ENCODE assay signal across 21 mouse cellular contexts in the genomic region with DNA sequence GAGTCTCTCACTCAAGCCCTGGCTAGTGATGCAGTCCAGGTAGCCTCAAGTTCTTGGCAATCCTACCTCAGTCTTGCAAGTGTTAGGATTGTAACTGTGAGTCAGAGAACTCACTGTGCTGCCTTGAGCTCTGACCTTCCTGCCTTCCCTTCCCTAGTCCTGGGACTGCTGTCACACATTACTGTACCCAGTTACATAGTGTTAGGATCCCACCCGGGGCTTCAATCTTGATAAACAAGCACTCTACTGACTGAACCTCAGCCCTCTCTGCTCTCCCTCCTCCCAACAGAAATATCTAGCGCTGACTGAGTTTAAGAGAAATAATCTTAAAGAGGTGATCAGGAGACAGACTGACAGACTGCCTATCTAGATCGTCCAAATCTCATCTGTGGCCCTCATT.
A peak's percentile ranks its signal among the peaks of the same experiment; 100 is the strongest.
DNase-seq lines count a peak whose midpoint lies in the region; ATAC-seq lines count a peak whose summit lies in the region.
"Had no signal": no experiment of that assay in that cellular context is flagged by ENCODE, and none has a peak within 500 bp of the region (broad histone marks: within the 10 kb centered on the region; RNA-seq: fewer than 3 reads in every experiment).

No protein-coding gene starts in this region.

- DNase-seq in adrenal gland, adult (ENCODE audit: inconsistent age in 2 of 2, low spot score in 1 of 2) = peak; percentile 23 to 42
- no peak for DNase-seq in adrenal gland, adult 2 months
- DNase-seq in hindbrain, embryonic 11.5 days (ENCODE audit: low spot score) = no peak
- DNase-seq in gonadal fat pad, adult 2 months (ENCODE audit: low read depth) = peak; percentile 10
- DNase-seq in ovary, postnatal 14 days (ENCODE audit: low spot score) = no peak
- DNase-seq: adrenal gland, adult 8-10 months; cerebellum, adult 11-12 months; cerebellum, postnatal 10 days; heart, postnatal 10 days; kidney, adult 8-10 months; kidney, postnatal 10 days had no signal

- ATAC-seq in hindbrain, embryonic 12.5 days (ENCODE audit: low FRiP score) = no peak
- ATAC-seq in hindbrain, embryonic 11.5 days (ENCODE audit: low FRiP score) = no peak
- ATAC-seq in limb, embryonic 15.5 days (ENCODE audit: insufficient number of reproducible peaks, low FRiP score, low TSS enrichment, low read depth) = peak; percentile 37; the same call in 1 of the 2 replicates
- no peak for ATAC-seq in erythroblast, adult 5-6 weeks (replicated peaks; ENCODE audit: low FRiP score, poor library complexity, severe bottlenecking)
- ATAC-seq: midbrain, embryonic 16.5 days had no signal

- H3K9ac ChIP-seq in hindbrain, embryonic 12.5 days = no peak overlapping the region
- H3K9ac ChIP-seq in hindbrain, embryonic 11.5 days (ENCODE audit: low read depth, low read length) = no peak overlapping the region
- H3K9ac ChIP-seq in limb, embryonic 15.5 days = no peak overlapping the region
- H3K9ac ChIP-seq: heart, embryonic 12.5 days; hindbrain, embryonic 14.5 days; liver, embryonic 15.5 days; neural tube, embryonic 15.5 days had no signal

- no peaks in the 10 kb centered on the region for H3K36me3 ChIP-seq in hindbrain, embryonic 12.5 days
- H3K36me3 ChIP-seq in hindbrain, embryonic 11.5 days (ENCODE audit: control insufficient read depth, insufficient read depth, low read length) = no peaks in the 10 kb centered on the region
- no peaks in the 10 kb centered on the region for H3K36me3 ChIP-seq in limb, embryonic 15.5 days
- H3K36me3 ChIP-seq: heart, embryonic 12.5 days; liver, embryonic 15.5 days; neural tube, embryonic 15.5 days had no signal

- WGBS in hindbrain, embryonic 12.5 days = 65% methylated on average over 3 of the region's 3 CpGs
- WGBS in hindbrain, embryonic 11.5 days = 71% methylated on average over 3 of the region's 3 CpGs
- WGBS in limb, embryonic 15.5 days = 15% methylated on average over 3 of the region's 3 CpGs

- H3K4me3 ChIP-seq in hindbrain, embryonic 12.5 days = no peak overlapping the region
- no peak overlapping the region for H3K4me3 ChIP-seq in hindbrain, embryonic 11.5 days (ENCODE audit: low read depth, low read length)
- no peak overlapping the region for H3K4me3 ChIP-seq in limb, embryonic 15.5 days
- H3K4me3 ChIP-seq: heart, embryonic 12.5 days; left cerebral cortex, adult 2 months; liver, embryonic 15.5 days; neural tube, embryonic 15.5 days had no signal

- no peaks in the 10 kb centered on the region for H3K27me3 ChIP-seq in hindbrain, embryonic 12.5 days
- H3K27me3 ChIP-seq in hindbrain, embryonic 11.5 days (ENCODE audit: control insufficient read depth, insufficient read depth, low read length) = no peaks in the 10 kb centered on the region
- no peaks in the 10 kb centered on the region for H3K27me3 ChIP-seq in limb, embryonic 15.5 days
- H3K27me3 ChIP-seq: heart, embryonic 12.5 days; liver, embryonic 15.5 days; neural tube, embryonic 15.5 days had no signal

- peaks cover 7% of the 10 kb centered on the region for H3K4me1 ChIP-seq in hindbrain, embryonic 12.5 days
- no peaks in the 10 kb centered on the region for H3K4me1 ChIP-seq in hindbrain, embryonic 11.5 days (replicated peaks; ENCODE audit: control insufficient read depth, insufficient read depth, low read length)
- H3K4me1 ChIP-seq in limb, embryonic 15.5 days = peaks cover 46% of the 10 kb centered on the region
- H3K4me1 ChIP-seq: liver, embryonic 15.5 days had no signal

- H3K4me2 ChIP-seq in hindbrain, embryonic 12.5 days (replicated peaks) = no peak overlapping the region
- no peak overlapping the region for H3K4me2 ChIP-seq in hindbrain, embryonic 11.5 days (replicated peaks; ENCODE audit: low read depth, low read length)
- no peak overlapping the region for H3K4me2 ChIP-seq in limb, embryonic 15.5 days
- H3K4me2 ChIP-seq: heart, embryonic 12.5 days; hindbrain, embryonic 14.5 days; liver, embryonic 15.5 days; neural tube, embryonic 15.5 days had no signal

- no peaks in the 10 kb centered on the region for H3K9me3 ChIP-seq in hindbrain, embryonic 12.5 days (replicated peaks)
- no peaks in the 10 kb centered on the region for H3K9me3 ChIP-seq in hindbrain, embryonic 11.5 days (ENCODE audit: control insufficient read depth, low read length)
- H3K9me3 ChIP-seq in limb, embryonic 15.5 days = no peaks in the 10 kb centered on the region
- H3K9me3 ChIP-seq: heart, embryonic 12.5 days; liver, embryonic 15.5 days; neural tube, embryonic 15.5 days had no signal

- H3K27ac ChIP-seq in hindbrain, embryonic 12.5 days = 0 out of 2 replicates have a peak overlapping the region, but pooled peaks have one; percentile 7
- H3K27ac ChIP-seq in hindbrain, embryonic 11.5 days (ENCODE audit: low read depth, low read length) = no peak overlapping the region
- peak overlapping the region; percentile 72 for H3K27ac ChIP-seq in limb, embryonic 15.5 days
- H3K27ac ChIP-seq: hindbrain, embryonic 14.5 days; left cerebral cortex, adult 2 months; liver, embryonic 15.5 days; macrophage; neural tube, embryonic 15.5 days had no signal

Comparison
In these comparisons a context has a peak if more than half of its experiments do, and no peak if none do; other contexts are left out.
1. DNase-seq: peak in adrenal gland, adult (2 of 2) and gonadal fat pad, adult 2 months (single experiment); none in adrenal gland, adult 2 months (single experiment), hindbrain, embryonic 11.5 days (single experiment) and ovary, postnatal 14 days (single experiment).